Mouse (Mus musculus) heart, adult 2 months (tissue): ENCODE data around the gene Atp6v0e2.
A peak's percentile ranks its signal among the peaks of the same experiment; 100 is the strongest.

Source experiments
- CTCF ChIP-seq: fragments of 200-600 bp; IDR thresholded peaks from 2 replicates; pipeline ENCODE4 v1.8.1; 2022; ENCODE audit warnings: antibody characterized with exemption, mild to moderate bottlenecking, moderate library complexity
- EP300 ChIP-seq: fragments of 200-500 bp; IDR thresholded peaks from 2 replicates; pipeline ENCODE4 v1.6.1; 2011; ENCODE audit warnings: low read depth, low read length, control low read depth; ENCODE audit not compliant: insufficient read depth
- POLR2A ChIP-seq: fragments of 200-500 bp; IDR thresholded peaks from 2 replicates; pipeline ENCODE4 v1.6.1; 2011; ENCODE audit warnings: mild to moderate bottlenecking, low read depth, low read length, control low read depth; ENCODE audit not compliant: insufficient read depth

- TF ChIP-seq POLR2A (peak; percentile 99), CTCF (no peak; the same call in 1 of the 2 replicates), EP300 (peak; percentile 90)
Observed at GRCm38 (mm10) chr6:48554280-48555103, 17.1 kb downstream of the Atp6v0e2 start, which contains the start of gene Lrrc61.
